Mouse (Mus musculus): Measurements from ENCODE around the gene Derl3. TPM values are rescaled to one million over a fixed set of nuclear protein-coding genes. Genes with fewer than 3 reads are reported as not detected.

The Derl3 gene
- polyA plus RNA-seq, 1 experiment from 2014 or later, result 1.4 TPM

Other genes starting within 250 kb of the Derl3 start
- gene Susd2, start 249.4 kb upstream of the Derl3 start, polyA plus RNA-seq (2015; fragmentation: Nextera tagmentation; extraction: Ambion mirVana), result 11.0 and 15.7 TPM in 2 replicates
- 25.2 and 26.7 TPM in 2 replicates for gene Cabin1, start 129.1 kb upstream of the Derl3 start, polyA plus RNA-seq (2015; fragmentation: Nextera tagmentation; extraction: Ambion mirVana)
- gene Ddt, start 120.0 kb upstream of the Derl3 start, polyA plus RNA-seq (2015; fragmentation: Nextera tagmentation; extraction: Ambion mirVana), result 40.0 and 40.9 TPM in 2 replicates
- not detected in 2 replicates for gene Gm20441, start 112.5 kb upstream of the Derl3 start, polyA plus RNA-seq (2015; fragmentation: Nextera tagmentation; extraction: Ambion mirVana)
- 4.4 and 8.3 TPM in 2 replicates for gene Gstt3, start 112.0 kb upstream of the Derl3 start, polyA plus RNA-seq (2015; fragmentation: Nextera tagmentation; extraction: Ambion mirVana)
- gene Gstt1, start 94.8 kb upstream of the Derl3 start, polyA plus RNA-seq (2015; fragmentation: Nextera tagmentation; extraction: Ambion mirVana), result 7.4 and 14.1 TPM in 2 replicates
- not detected in 2 replicates for gene Gstt4, start 70.9 kb upstream of the Derl3 start, polyA plus RNA-seq (2015; fragmentation: Nextera tagmentation; extraction: Ambion mirVana)
- 10.4 and 16.3 TPM in 2 replicates for gene Gstt2, start 56.0 kb upstream of the Derl3 start, polyA plus RNA-seq (2015; fragmentation: Nextera tagmentation; extraction: Ambion mirVana)
- 1,758 and 1,798 TPM in 2 replicates for gene Mif, start 33.2 kb upstream of the Derl3 start, polyA plus RNA-seq (2015; fragmentation: Nextera tagmentation; extraction: Ambion mirVana)
- 93.7 and 118 TPM in 2 replicates for gene Smarcb1, start 28.2 kb downstream of the Derl3 start, polyA plus RNA-seq (2015; fragmentation: Nextera tagmentation; extraction: Ambion mirVana)
- gene Chchd10, start 39.7 kb downstream of the Derl3 start, polyA plus RNA-seq (2015; fragmentation: Nextera tagmentation; extraction: Ambion mirVana), result 530 and 565 TPM in 2 replicates
- 25.6 and 38.1 TPM in 2 replicates for gene Mmp11, start 43.1 kb downstream of the Derl3 start, polyA plus RNA-seq (2015; fragmentation: Nextera tagmentation; extraction: Ambion mirVana)
- gene Gm867, start 47.3 kb downstream of the Derl3 start, polyA plus RNA-seq (2015; fragmentation: Nextera tagmentation; extraction: Ambion mirVana), result 0.68 and 0.71 TPM in 2 replicates
- 0.32 and 0.35 TPM in 2 replicates for gene Vpreb3, start 49.6 kb downstream of the Derl3 start, polyA plus RNA-seq (2015; fragmentation: Nextera tagmentation; extraction: Ambion mirVana)
- gene Gm5134, start 61.1 kb downstream of the Derl3 start, polyA plus RNA-seq (2015; fragmentation: Nextera tagmentation; extraction: Ambion mirVana), result 0.05 and 0.15 TPM in 2 replicates
- gene Zfp280b, start 139.2 kb downstream of the Derl3 start, polyA plus RNA-seq (2015; fragmentation: Nextera tagmentation; extraction: Ambion mirVana), result 10.1 and 14.0 TPM in 2 replicates
- gene Slc5a4b, start 217.5 kb downstream of the Derl3 start, polyA plus RNA-seq (2015; fragmentation: Nextera tagmentation; extraction: Ambion mirVana), result not detected in 2 replicates

Data from heart, embryonic 15.5 days (tissue).